Mouse (Mus musculus) liver, postnatal 0 days (tissue): ENCODE results near the gene Sgms1.
A peak's percentile ranks its signal among the peaks of the same experiment; 100 is the strongest.

Experiments used
- CTCF ChIP-seq: sonication (generic); IDR thresholded peaks from 2 replicates; pipeline ENCODE4 v1.5.1; 2016; ENCODE audit warnings: antibody characterized with exemption, low read depth
- EP300 ChIP-seq: IDR thresholded peaks from 2 replicates; pipeline ENCODE4 v1.6.1; 2016; ENCODE audit warnings: antibody characterized with exemption, low read depth, mild to moderate bottlenecking

DNA sequence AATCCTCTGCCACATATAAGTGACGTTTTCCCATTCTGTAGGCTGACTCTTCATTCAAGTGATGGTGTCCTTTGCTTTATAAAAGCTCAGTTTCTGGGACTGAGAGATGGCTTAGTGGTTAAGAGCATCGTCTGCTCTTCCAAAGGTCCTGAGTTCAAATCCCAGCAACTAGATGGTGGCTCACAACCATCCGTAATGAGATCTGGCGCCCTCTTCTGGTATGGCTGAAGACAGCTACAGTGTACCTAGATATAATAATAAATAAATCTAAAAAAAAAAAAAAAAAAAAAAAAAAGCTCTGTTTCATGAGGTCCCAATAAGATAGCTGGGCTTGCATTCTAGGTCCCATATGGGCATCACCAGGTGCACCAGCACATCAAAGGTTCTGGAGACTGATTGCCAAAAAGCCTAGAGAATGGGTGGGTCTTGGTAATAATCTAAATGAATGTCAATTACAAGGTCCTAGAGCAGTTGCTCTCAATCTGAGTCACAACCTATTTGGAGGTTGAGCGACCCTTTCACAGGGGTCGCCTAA is 272.0 kb downstream of the Sgms1 start:
- TF ChIP-seq CTCF (peak; percentile 44), EP300 (no peak)
